Mouse (Mus musculus) ES-CJ7 (cell line): ENCODE results near the gene Ikzf3.
A peak's percentile ranks its signal among the peaks of the same experiment; 100 is the strongest.

ENCODE experiments used
- DNase-seq: peaks from one replicate; pipeline ENCODE4 v3.0.0; 2011; ENCODE audit warnings: low read depth, low spot score

The Ikzf3 gene

DNA sequence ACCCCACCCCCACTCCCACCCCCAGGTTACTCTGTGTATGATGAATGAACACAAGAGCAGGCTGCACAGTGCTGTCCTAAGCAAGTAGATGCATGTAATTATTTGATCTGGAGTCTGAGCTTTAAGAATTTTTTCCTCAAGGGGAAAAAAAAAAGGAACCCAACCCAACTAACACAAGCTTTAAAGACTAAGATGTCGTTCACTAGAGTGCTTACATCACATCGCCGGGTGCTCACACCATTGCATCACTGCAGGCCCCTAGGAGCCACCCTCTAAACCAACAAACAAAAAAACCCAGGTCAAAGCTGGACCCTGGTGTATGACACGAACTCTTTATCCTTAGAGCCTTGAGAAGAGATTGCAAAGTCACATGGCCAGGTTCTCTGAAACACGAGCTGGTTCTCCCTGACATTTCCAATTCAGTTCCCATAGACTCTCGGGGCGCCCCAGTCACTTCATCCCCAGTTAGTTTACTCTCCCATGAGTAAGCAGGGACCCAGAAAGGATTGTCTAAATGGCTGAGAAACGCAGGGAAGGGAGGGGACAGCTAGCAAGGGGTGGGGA lies 71.8 kb downstream of the Ikzf3 start:
- DNase-seq = no peak

DNA sequence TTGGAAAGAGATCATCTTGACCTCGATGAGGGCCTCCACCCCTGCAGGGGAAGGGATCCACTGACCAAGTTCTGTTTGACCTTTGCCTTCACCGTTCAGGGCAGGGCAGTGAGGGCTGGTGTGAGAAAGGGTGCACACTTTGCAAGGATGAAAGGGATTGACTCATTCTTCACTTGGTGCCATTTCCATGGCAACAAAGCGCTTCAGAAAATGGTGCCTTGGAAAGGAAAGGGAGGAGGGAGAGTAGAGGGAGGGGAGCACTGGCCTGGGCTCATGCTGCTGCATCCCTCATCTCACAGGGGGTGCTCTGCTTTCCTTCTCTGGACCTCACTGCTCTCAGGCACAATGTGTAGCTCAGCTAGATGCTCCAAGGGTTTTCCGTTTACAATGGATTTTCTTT lies 73.1 kb downstream of the Ikzf3 start:
- DNase-seq = peak; percentile 55

DNA sequence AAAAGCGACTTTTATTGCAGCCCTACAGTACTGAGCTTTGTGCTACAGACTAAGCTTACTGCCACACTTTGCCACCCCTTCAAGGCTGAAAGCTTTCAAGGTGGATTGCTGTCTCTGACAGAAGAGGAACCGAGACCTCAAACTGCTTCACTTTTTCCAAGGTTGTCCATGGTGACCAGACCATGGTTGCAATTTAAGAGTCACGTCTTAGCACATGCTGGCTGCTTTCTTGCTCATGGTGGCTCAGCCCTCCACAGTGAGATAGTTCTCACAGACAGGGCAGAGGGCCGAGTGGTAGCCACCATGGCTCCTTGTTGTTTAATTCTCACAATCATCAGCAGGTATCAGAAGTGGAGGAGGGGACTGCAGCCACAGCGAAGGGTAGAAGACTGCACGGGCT lies 75.0 kb downstream of the Ikzf3 start:
- no peak for DNase-seq

DNA sequence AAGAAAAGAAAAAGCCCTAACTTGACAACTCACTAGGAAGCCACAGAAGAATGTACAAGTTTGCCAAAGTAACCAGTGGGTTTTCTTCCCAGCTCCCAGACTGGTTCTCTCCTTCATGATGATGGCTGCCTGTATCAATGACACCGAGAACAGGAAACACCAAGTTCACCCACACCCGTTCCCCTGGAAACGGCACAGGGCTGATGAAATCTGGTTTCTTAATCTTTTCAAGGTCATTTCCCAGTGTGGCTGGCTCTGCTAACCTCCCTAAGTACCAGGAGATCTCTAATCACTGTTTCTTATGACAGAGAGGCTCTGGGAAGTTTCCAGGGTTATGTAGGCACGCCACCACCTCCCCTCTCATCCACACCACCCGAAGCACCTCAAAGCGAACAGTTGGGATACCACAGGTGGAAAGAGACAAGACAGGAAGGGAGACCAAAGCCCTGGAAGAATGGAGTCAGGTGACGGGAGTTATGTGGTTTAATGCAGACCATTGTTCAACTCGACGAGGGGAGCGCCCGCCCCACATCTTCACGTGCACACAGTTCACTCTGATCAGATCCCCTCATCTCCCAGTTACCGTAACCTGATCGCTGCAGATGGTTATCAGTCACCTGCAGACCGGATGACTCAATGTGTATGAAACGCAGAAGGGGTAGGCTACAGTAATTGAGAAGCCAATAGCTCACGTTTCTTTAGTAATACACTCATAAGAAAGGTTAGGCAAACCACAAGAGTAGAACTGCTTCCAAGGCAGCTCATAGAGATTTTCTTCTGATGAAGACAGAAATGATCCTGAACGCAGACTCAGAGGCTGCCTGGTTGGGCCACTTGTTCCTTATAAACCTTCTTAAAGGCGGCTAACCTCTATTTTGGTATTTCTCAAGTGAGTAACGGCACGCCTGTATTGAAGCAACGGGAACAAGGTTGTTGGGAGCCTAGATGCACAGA lies 75.8 kb downstream of the Ikzf3 start:
- no peak for DNase-seq

DNA sequence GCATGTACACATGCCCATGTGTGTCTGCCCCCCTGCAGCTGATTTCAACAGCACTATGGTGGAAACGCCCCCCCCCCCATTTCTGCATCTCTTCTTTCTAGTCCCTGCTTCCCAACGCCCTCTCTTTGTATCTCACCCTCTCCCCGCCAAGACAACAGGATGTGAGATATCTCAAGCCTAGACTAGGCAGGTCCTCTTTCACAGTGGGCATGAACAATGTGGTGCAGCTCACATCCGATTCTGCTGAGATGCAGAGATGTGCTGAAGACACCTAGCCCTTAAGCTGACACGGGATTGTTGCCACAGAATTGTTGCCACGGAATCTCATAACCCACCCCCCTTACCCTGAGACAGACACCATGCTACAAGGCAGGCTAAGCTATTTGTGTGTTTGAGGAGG lies 81.3 kb downstream of the Ikzf3 start:
- no peak for DNase-seq

DNA sequence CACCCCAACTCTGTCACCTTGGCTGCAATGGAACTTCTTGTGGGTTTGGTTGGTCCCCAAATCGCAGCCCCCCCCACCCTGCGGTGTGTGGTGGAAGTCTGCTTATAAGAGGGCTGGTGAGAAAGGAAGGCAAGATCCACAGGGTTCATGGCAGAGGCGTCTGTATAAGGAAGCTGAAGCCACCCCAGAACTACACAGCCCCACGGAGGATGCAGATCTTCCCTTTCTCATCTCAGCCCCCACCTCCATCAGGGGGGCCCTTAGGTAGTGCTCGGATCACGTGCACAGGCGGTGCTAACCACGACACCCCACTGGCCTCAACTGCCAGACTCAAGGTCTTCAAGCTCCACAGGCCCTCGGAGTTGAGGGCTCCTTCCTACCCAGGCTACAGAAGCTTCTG lies 81.9 kb downstream of the Ikzf3 start:
- DNase-seq = no peak

DNA sequence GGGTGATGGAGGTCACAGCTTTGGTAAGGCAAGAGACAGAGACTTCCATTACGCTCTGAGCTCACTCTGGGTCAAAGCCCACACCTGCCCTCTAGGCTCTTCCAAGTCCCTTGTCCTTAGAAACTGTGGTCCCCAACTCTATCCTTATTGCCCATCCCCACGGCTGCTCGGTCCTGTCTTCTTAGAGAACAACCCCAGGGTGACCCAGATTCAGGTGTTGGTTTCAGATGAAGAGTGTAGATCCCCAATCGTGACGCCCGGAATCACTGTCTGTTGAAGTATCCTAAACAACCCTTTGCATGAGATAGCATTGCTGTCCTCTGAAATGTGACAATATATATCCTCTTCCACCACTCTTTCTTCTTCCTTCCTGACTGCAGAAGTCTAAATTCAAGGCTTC lies 83.6 kb downstream of the Ikzf3 start:
- no peak for DNase-seq

DNA sequence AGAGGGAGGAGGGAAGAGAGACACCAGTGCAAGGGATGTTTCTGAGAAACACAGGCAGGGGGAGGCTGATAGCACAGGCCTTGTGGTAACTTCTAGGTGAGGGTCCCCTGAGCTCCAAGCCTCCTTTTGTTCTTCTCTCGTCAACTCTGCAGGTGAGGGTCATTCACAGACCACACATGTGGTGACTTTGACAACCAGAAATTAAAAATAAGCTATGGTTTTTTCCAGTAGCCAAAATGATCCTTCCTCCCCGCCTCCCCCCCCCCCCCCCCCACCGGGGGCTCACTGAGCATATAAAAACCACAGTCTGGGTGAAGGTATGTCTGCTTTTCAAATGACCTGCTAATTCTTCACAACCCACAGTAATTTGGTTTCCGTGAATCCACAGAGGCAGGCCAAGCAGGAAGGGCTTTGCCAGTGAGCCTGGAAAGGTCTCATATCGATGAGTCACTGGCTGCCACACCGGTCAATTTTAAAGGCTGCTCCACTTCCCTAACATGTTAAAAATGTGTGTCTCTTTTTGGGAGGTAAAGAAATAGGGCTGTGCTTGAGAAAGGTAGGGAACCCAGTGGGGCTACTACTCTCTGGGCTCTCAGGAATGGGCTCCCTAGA lies 84.6 kb downstream of the Ikzf3 start:
- DNase-seq = no peak

DNA sequence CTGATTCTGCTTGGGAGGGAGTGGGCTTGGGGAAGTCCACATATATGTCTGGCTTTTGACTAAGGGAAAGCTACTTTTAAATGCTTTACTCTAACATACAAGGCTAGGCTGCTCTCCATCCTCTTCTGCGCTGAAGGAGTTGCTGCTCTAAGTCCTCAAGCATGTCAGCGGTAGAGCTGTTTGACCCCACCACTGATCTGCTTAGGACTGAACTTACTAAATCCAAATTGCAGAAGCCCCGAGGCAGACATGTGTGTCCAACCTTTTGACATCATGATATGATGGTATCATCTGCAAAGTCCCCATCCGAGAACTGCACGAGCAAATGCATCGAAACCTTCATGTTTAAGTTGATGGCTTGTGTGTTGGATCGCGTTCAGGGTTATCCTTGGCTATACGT lies 86.0 kb downstream of the Ikzf3 start:
- DNase-seq = no peak

DNA sequence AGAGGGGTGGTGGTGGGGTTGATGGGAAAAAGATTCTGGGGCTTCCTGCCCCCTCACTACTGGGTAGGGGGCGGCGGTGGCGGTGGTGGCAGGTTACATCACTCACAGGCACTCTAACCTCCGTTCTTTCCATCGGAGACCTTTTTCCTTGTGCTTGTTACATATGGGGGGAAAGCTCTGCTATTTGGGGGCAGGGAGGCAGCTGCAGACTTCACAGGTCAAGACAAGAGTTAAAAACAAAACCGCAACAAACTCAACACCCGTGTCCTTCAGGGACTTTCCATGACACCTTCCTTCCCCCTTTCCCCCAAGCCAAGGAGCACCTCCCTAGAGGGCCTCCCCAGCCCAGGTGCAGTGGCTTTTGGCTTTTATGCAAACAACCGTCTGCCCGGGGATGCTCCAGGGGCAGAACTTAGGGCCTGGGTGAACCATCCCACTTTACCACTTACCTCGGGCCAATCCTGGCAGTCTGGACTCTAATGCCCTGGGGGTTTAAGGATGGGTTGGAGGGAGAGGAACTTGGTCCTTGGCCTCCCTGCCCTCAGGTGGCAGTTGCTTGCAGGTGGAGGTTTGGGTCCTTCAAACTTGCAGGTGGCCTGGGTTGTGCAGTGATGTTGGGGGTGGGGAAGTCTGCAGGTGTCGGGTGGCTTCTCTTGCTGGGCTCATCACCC lies 86.6 kb downstream of the Ikzf3 start:
- DNase-seq = peak; percentile 54

DNA sequence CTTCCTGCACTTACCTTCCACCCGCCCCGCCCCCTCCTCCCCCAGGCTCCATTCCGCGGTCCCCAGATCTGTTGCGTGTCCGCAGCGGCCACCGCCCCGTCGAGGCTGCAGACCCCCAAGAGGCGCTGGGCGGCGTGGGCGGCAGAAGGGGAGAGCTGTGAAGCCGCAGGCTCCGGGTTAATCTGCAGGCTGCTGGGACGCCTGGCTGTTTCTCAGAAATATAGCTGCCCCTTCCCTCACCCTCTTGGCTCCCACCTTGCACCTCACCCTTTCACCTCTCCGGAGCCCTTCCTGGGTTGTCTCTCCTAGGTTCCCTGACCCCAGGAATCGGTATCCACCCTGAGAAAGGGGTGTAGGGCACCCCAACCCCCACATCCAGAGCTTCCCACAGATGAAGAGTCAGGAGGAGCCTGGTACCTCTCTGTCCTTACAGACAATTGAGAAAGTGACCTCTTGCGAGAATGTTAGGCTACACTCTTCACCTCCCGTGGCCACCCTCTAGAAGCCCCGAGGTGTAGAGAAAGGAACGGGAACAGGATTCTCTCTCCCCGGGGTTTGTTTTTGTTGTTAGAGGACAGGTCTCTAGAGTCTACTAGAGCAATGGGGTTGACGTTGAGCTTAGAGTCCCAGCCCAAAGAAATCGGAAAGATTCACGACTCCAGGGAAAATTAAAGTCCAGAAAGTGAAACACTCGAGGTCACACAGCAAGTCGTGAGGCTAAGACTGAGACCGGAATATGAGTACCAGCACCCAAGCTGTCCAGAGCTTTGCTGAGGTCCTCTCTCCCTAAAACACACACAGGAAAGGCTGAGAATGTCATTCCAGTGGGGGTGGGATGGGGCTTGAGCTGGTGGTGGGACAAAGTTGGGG lies 87.5 kb downstream of the Ikzf3 start:
- no peak for DNase-seq

DNA sequence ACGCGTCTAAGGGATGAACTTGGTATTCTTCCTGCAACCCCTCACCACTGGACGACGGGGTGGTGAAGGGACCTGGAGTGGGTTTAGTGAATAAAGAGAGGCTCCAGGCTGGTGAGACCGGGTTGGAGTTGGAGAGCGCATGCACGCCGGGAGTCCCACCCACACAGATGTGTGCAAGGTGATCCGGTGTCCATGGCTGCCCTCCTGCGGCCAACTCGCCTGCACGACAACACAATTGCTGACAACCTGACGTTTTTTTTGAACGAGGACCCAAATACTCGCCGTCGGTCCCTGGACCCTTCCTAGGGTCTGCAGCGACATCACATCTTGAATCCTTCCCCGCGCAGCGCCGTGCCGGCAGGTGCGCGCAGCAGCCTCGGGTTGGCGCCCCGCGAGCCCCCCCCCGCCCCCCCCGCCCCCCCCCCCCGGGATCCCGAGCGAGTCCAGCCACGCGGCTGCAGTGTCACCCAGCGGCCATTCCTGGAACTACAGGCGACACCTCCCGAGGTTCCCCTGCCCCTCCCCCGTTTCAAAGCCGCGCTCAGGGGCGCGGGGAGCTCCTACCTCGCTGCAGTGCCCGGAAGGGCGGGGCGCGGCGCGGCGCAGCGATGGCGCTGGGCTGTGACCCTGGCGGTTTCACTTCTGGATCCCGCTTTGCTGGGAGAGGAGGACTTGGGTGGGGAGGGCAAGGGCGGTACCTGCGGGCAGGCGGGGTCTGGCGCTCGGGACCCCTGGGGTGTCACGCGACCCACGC lies 88.3 kb downstream of the Ikzf3 start:
- DNase-seq = peak; percentile 94

DNA sequence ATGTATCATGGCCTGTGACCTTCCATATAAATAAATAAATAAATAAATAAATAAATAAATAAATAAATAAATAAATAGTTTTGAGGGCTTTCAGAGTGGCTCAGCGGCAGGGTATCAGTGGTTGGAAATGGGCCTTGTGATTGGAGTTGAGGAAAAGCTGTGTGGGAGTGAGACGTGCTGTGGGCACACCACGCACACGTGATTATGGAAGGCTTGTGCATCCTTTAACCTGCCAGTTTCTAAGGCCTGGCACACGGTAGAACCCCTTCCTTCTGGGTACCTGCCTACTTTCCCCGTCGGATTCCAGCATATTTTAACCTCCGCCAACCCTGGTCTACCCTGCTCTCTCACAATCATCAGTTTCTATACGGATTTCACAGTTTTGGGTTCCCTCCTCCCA lies 88.9 kb downstream of the Ikzf3 start:
- DNase-seq = no peak

DNA sequence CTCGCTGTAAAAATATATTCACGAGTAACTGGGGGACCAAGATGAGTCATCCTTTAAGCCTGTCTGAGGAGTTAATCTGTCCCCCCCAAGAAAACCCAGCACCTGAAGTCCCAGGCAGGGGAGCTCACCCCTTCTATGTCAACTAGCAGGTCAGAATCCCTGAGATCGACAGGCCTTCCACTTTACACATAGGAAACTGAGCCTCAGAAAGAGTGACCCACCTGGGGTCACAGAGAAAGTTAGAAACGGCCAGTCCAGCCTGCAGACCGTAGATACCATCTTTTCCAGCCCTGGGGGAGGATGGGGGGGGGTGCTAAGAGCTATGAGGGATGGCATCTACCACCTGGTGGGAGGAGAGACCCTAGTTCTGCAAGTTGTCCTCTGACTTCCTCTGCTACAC lies 89.3 kb downstream of the Ikzf3 start:
- no peak for DNase-seq

DNA sequence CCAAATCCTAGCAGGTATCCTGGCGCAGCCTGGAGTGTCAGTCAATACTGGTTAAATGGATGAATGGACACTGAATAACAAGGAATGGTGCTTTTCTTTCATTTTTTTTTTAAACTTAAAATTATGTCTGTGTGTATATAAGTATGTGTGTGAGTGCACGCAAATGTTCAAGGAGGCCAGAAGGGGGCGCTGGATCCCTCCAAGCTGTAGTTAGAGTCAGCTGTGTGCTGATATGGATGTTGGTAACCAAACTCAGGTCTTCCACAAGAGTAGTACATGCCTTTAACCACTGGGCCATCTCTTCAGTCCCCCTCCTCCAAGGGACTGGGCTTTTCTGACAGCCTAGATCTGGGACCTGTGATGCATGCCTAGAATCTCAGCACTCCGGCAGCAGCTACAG lies 90.3 kb downstream of the Ikzf3 start:
- DNase-seq = peak; percentile 78

DNA sequence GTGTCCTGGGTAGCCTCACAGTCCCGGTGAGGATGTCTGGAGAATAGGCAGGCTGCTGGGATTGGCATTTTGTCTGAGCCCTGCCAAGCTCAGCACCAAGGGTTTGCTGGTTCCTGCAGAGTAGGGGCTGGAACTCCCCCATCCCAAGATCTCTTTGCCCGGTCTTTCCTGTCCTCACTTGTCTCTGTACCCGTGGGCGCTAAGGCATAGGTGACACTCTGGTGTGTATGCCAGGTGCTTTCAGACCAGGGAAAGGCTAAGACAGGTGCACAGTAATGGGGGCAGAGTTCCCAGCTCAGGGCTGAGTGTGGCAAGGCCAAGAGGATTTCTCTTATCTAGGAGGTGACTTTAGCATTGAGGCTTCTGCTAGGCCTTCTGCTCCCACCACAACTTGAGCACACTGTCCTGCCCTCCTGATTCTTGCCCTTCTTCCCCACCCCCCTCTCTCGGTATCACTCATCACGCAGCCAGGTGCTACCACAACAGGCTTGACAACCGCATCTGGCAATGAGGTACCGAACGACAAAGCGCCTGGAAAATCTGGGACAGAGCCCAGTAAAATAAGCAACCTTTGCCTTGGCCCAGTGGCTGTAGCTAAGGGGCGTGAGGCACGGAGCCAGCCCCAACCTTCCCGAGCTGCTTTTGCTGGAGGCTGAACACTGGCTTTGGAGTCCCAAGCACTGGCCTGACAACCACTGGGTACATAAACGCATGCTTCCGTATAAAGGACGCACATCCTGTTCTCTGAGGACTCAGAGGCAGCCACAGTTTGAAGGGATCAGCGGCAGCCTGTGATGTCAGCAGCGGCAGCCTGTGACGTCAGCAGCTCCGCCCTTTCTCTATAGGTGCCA lies 95.7 kb downstream of the Ikzf3 start:
- no peak for DNase-seq

DNA sequence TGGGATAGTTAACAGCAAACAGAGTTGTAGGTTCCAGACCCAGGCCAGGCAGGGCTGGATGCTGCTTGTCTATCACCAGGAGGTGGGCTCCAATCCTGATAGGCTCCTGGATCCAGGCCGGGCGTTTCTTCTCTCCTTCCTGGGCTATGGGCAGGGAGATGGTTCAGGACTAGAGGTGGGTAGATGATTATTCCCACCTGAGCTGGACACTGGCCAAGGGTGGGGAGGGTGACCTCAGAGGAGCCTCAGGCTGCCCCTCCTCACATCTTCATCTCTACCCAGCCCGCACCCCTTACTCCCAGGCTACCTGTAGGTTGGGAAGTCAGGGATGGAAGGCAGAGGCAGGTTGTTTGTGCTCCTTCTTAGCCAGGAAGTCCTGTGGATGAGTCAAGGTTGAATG lies 96.4 kb downstream of the Ikzf3 start:
- DNase-seq = no peak

DNA sequence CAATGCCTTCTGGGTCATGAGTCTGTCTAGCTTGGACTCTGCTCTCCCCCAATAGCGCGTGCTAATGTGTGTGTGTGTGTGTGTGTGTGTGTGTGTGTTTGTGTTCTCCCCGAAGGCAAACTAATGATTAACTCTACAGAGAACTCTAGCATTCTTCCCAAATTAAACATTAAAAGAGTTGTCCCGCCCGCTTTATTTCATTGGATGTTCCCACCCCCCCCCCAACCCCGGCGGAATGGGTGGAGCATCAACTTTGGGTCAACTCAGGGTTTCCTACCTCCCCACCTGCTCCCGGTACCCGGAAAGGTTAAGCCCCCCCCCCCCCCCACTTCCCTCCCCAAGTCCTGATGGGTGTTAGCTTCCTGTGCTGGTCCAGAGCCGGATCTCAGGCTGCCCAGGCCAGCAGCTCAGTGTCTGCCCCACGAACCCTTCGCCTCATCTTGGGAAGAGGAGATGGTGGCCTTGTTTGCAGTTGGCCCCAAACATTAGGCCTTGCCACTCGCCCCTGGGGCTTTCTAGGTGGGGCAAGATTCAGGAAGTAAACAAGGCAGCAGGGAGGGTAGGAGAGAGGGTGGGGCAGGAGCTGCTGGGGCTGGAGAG lies 97.5 kb downstream of the Ikzf3 start:
- peak; percentile 59 for DNase-seq

DNA sequence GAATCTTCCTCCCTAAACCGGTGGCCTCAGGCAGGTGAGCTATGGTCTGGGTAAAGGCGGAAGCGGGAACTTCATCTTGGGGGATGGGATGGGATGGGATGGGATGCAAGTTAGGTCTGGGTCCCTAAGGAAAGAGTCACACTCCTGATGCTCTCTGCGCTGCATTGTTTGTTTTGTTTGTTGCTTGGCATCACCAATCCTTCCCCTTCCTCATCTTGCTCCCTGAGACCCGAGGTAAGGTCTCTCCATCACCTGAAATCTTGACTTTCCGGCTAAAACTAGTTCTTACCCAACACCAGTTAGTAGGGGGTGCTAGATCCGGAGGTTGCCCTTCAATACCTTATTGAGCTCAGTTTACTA lies 98.4 kb downstream of the Ikzf3 start:
- peak; percentile 59 for DNase-seq
